Mouse (Mus musculus) heart, adult 2 months (tissue): ENCODE data around the gene Spint5. TPM values are rescaled to one million over a fixed set of nuclear protein-coding genes. Genes with fewer than 3 reads are reported as not detected.

Source experiments
- DNase-seq, 2 experiments: peaks; one replicate each; pipeline ENCODE4 v3.0.0; 2021
- H3K27ac ChIP-seq: fragments of 200-600 bp; 2 replicates; pipeline ENCODE4 v1.8.1; 2022
- H3K27me3 ChIP-seq: fragments of 200-500 bp; 2 replicates; pipeline ENCODE4 v1.6.1; 2012; ENCODE audit warnings: mild to moderate bottlenecking, low read length, inconsistent platforms, mixed read lengths; ENCODE audit not compliant: control insufficient read depth, insufficient read depth
- H3K36me3 ChIP-seq: fragments of 200-500 bp; 2 replicates; pipeline ENCODE4 v1.6.1; 2012; ENCODE audit warnings: low read length, inconsistent platforms; ENCODE audit not compliant: control insufficient read depth, insufficient read depth
- H3K4me1 ChIP-seq: fragments of 200-500 bp; 2 replicates; pipeline ENCODE4 v1.6.1; 2011; ENCODE audit warnings: low read length; ENCODE audit not compliant: control insufficient read depth, insufficient read depth
- H3K4me3 ChIP-seq: fragments of 200-600 bp; 2 replicates; pipeline ENCODE4 v1.8.1; 2022
- H3K79me2 ChIP-seq: fragments of 200-500 bp; replicated peaks from 2 replicates; pipeline ENCODE4 v1.6.1; 2012; ENCODE audit warnings: mild to moderate bottlenecking, inconsistent platforms, low read length, moderate library complexity, mixed read lengths; ENCODE audit not compliant: control insufficient read depth, insufficient read depth
- H3K9ac ChIP-seq: fragments of 200-500 bp; 2 replicates; pipeline ENCODE4 v1.6.1; 2012; ENCODE audit warnings: low read depth, mild to moderate bottlenecking, control low read depth, inconsistent platforms, low read length, mixed read lengths
- CTCF ChIP-seq: fragments of 200-600 bp; IDR thresholded peaks from 2 replicates; pipeline ENCODE4 v1.8.1; 2022; ENCODE audit warnings: antibody characterized with exemption, mild to moderate bottlenecking, moderate library complexity
- EP300 ChIP-seq: fragments of 200-500 bp; IDR thresholded peaks from 2 replicates; pipeline ENCODE4 v1.6.1; 2011; ENCODE audit warnings: low read depth, low read length, control low read depth; ENCODE audit not compliant: insufficient read depth
- POLR2A ChIP-seq: fragments of 200-500 bp; IDR thresholded peaks from 2 replicates; pipeline ENCODE4 v1.6.1; 2011; ENCODE audit warnings: mild to moderate bottlenecking, low read depth, low read length, control low read depth; ENCODE audit not compliant: insufficient read depth
- WGBS: fragments of 180-500 bp; shearing (Covaris S2); methylation state at CpG from one replicate; pipeline ENCODE4 v1.1.7; 2018; 5-methylcytosine and 5-hydroxymethylcytosine counted together
- intact Hi-C: fragments of 180-260 bp; cut with DNase I; formaldehyde crosslinking; loops from one replicate; pipeline ENCODE4 v1.15.1; 2025
- polyA plus RNA-seq: library from polyadenylated mRNA; depleted of rRNA; stranded (reverse); fragments of >200 nt; gene quantifications from 2 replicates; pipeline ENCODE4 v1.2.3, GENCODE M21; 2012; rRNA removed
- total RNA-seq, 2 experiments: library from RNA; stranded (reverse); gene quantifications; 2 replicates each; pipeline ENCODE4 v1.2.3; 2021

The Spint5 gene
- total and polyA plus RNA-seq, 3 experiments: not detected

DNA sequence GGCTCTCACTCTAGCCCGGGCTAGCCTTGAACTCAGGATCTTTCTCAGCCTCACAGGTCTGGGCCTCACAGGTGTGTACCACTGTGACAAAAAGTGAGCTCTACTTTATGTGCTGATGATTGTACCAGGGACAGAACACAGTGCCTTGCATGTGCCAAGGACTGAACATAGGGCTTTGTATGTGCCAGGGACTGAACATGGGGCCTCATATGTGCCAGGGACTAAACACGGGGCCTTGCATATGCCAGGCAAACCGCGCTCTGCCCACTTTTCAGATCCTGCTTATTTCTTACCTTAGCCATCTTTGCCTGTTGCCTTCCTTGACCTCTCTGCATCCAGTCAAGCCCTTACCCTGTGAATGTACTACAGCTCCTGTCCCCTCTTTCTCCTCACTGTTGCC lies 46.9 kb downstream of the Spint5 start:
- intact Hi-C loops: no loop called here
- no peak overlapping the region for H3K4me3 ChIP-seq
- H3K36me3 ChIP-seq: peaks cover 2% of the 10 kb centered on the region; the same call in 1 of the 2 replicates
- H3K4me1 ChIP-seq: no peaks in the 10 kb centered on the region
- H3K79me2 ChIP-seq: no peaks in the 10 kb centered on the region
- H3K27me3 ChIP-seq: no peaks in the 10 kb centered on the region
- 97% methylated on average over 4 of the region's 4 CpGs for whole genome bisulfite sequencing
- DNase-seq: no peak
- H3K27ac ChIP-seq: no peak overlapping the region
- TF ChIP-seq POLR2A (no peak), EP300 (no peak), CTCF (no peak)
- H3K9ac ChIP-seq: no peak overlapping the region

DNA sequence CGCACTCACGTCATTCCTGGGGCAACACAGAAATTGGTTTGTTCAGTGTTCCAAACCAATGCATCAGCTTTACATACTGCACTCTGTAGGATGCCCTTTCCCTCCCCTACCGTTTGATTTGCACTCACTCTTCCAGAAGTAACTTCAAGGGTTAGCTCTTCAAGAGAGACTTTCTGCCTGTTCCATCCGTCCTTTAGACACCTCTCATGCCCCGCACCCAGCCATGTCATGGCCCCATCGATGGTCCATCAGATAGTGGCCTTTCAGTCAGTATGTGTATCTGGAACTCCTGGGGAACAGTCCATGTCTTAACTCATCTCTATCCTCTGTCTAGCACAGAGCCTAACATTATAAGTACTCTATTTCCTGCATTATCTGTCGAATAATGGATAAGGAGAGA lies 47.5 kb downstream of the Spint5 start:
- no peak for DNase-seq
- Histone ChIP-seq H3K79me2 (no peaks in the 10 kb centered on the region), H3K27ac (no peak overlapping the region), H3K36me3 (peaks cover 2% of the 10 kb centered on the region; the same call in 1 of the 2 replicates), H3K4me1 (no peaks in the 10 kb centered on the region), H3K27me3 (no peaks in the 10 kb centered on the region), H3K9ac (no peak overlapping the region), H3K4me3 (no peak overlapping the region)
- WGBS: 77% methylated on average over 7 of the region's 7 CpGs
- intact Hi-C loops: no loop called here
- TF ChIP-seq EP300 (no peak), POLR2A (0 out of 2 replicates have a peak, but pooled peaks have one; percentile 10), CTCF (no peak)

DNA sequence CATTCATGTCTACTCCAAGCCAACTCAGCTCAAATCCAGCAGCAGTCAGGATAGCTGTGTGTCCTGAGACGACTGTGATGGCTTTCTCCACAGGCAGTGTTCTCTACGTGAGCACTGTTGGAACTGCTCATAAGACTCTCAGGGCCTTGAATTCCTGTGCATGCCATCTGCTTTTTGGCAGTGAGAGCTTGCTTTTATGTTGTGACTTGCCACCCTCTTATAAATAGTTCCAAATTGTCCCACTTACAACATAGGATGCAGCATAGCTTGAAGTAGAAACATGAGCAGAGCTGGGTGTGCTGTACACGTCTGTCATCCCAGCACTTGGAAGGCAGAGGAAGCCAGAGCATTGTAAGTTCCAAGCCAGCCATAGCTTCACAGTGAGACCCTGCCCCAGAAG lies 50.7 kb downstream of the Spint5 start:
- Histone ChIP-seq H3K27me3 (no peaks in the 10 kb centered on the region), H3K4me1 (no peaks in the 10 kb centered on the region), H3K9ac (no peak overlapping the region), H3K27ac (no peak overlapping the region), H3K36me3 (no peaks in the 10 kb centered on the region), H3K4me3 (no peak overlapping the region), H3K79me2 (no peaks in the 10 kb centered on the region)
- no peak for DNase-seq
- TF ChIP-seq CTCF: no peak
- TF ChIP-seq POLR2A: no peak
- no peak for TF ChIP-seq EP300
- intact Hi-C loops: no loop called here
- WGBS: 63% methylated on average over 3 of the region's 3 CpGs

Other genes with a start within 250 kb of the Spint5 start
Only the 30 nearest of the 31 such genes appear.
- not detected for gene Trp53tg5, start 241.6 kb upstream of the Spint5 start, total RNA-seq
- not detected in 2 replicates for gene Trp53tg5, start 241.6 kb upstream of the Spint5 start, polyA plus RNA-seq
- 10 to 100 TPM in 1 of 2 experiments, 1 to 10 TPM in 1; 8.0 to 10.3 TPM for gene Dbndd2, start 229.2 kb upstream of the Spint5 start, total RNA-seq
- gene Dbndd2, start 229.2 kb upstream of the Spint5 start, polyA plus RNA-seq: 17.9 and 31.9 TPM in 2 replicates
- 10 to 100 TPM; 31.3 to 31.5 TPM for gene Pigt, start 217.8 kb upstream of the Spint5 start, total RNA-seq
- gene Pigt, start 217.8 kb upstream of the Spint5 start, polyA plus RNA-seq: 47.1 and 51.3 TPM in 2 replicates
- gene Wfdc2, start 152.9 kb upstream of the Spint5 start, total RNA-seq: 1 to 10 TPM in 1 of 2 experiments, under 1 TPM in 1; 0.43 to 1.3 TPM
- 0.50 and 78.4 TPM in 2 replicates for gene Wfdc2, start 152.9 kb upstream of the Spint5 start, polyA plus RNA-seq
- gene Spint3, start 141.8 kb upstream of the Spint5 start, total RNA-seq: not detected
- not detected in 2 replicates for gene Spint3, start 141.8 kb upstream of the Spint5 start, polyA plus RNA-seq
- under 1 TPM in 1 of 2 experiments, not detected in 1; 0.30 TPM for gene Wfdc6a, start 129.9 kb upstream of the Spint5 start, total RNA-seq
- 0.47 and 0.56 TPM in 2 replicates for gene Wfdc6a, start 129.9 kb upstream of the Spint5 start, polyA plus RNA-seq
- not detected for gene Eppin, start 121.7 kb upstream of the Spint5 start, total RNA-seq
- 0.16 TPM in 1 of 2 replicates, not detected in the other for gene Eppin, start 121.7 kb upstream of the Spint5 start, polyA plus RNA-seq
- gene Wfdc6b, start 101.8 kb upstream of the Spint5 start, total RNA-seq: not detected
- gene Wfdc6b, start 101.8 kb upstream of the Spint5 start, polyA plus RNA-seq: not detected in 2 replicates
- not detected for gene Wfdc8, start 101.7 kb upstream of the Spint5 start, total RNA-seq
- not detected in 2 replicates for gene Wfdc8, start 101.7 kb upstream of the Spint5 start, polyA plus RNA-seq
- not detected for gene Wfdc16, start 76.5 kb upstream of the Spint5 start, total RNA-seq
- gene Wfdc16, start 76.5 kb upstream of the Spint5 start, polyA plus RNA-seq: not detected in 2 replicates
- gene Wfdc10, start 59.3 kb upstream of the Spint5 start, total RNA-seq: not detected
- not detected in 2 replicates for gene Wfdc10, start 59.3 kb upstream of the Spint5 start, polyA plus RNA-seq
- not detected for gene Wfdc9, start 58.7 kb upstream of the Spint5 start, total RNA-seq
- not detected in 2 replicates for gene Wfdc9, start 58.7 kb upstream of the Spint5 start, polyA plus RNA-seq
- not detected for gene Wfdc11, start 41.2 kb upstream of the Spint5 start, total RNA-seq
- gene Wfdc11, start 41.2 kb upstream of the Spint5 start, polyA plus RNA-seq: not detected in 2 replicates
- gene Wfdc13, start 30.2 kb upstream of the Spint5 start, total RNA-seq: not detected
- 0.25 TPM in 1 of 2 replicates, not detected in the other for gene Wfdc13, start 30.2 kb upstream of the Spint5 start, polyA plus RNA-seq
- not detected for gene Spint4, start 16.8 kb upstream of the Spint5 start, total RNA-seq
- gene Spint4, start 16.8 kb upstream of the Spint5 start, polyA plus RNA-seq: not detected in 2 replicates
- gene Wfdc3, start 30.6 kb downstream of the Spint5 start, total RNA-seq: not detected
- gene Wfdc3, start 30.6 kb downstream of the Spint5 start, polyA plus RNA-seq: 0.31 and 0.50 TPM in 2 replicates
- gene Dnttip1, start 30.7 kb downstream of the Spint5 start, total RNA-seq: 10 to 100 TPM; 21.8 to 21.9 TPM
- gene Dnttip1, start 30.7 kb downstream of the Spint5 start, polyA plus RNA-seq: 15.0 and 15.9 TPM in 2 replicates
- gene Ube2c, start 54.6 kb downstream of the Spint5 start, total RNA-seq: 1 to 10 TPM; 1.5 to 4.2 TPM
- 3.0 and 7.3 TPM in 2 replicates for gene Ube2c, start 54.6 kb downstream of the Spint5 start, polyA plus RNA-seq
- gene Tnnc2, start 64.7 kb downstream of the Spint5 start, total RNA-seq: under 1 TPM in 1 of 2 experiments, not detected in 1; 0.50 TPM
- gene Tnnc2, start 64.7 kb downstream of the Spint5 start, polyA plus RNA-seq: not detected in 2 replicates
- 10 to 100 TPM; 21.2 to 30.3 TPM for gene Snx21, start 70.5 kb downstream of the Spint5 start, total RNA-seq
- gene Snx21, start 70.5 kb downstream of the Spint5 start, polyA plus RNA-seq: 24.7 and 29.0 TPM in 2 replicates
- 10 to 100 TPM; 13.3 to 14.0 TPM for gene Acot8, start 89.6 kb downstream of the Spint5 start, total RNA-seq
- gene Acot8, start 89.6 kb downstream of the Spint5 start, polyA plus RNA-seq: 17.0 and 19.1 TPM in 2 replicates
- gene Zswim3, start 89.8 kb downstream of the Spint5 start, total RNA-seq: 1 to 10 TPM; 1.7 to 2.1 TPM
- gene Zswim3, start 89.8 kb downstream of the Spint5 start, polyA plus RNA-seq: 2.1 and 2.8 TPM in 2 replicates
- 1 to 10 TPM; 4.5 to 5.3 TPM for gene Zswim1, start 107.4 kb downstream of the Spint5 start, total RNA-seq
- 5.1 and 6.4 TPM in 2 replicates for gene Zswim1, start 107.4 kb downstream of the Spint5 start, polyA plus RNA-seq
- under 1 TPM; 0.60 to 0.68 TPM for gene Spata25, start 113.2 kb downstream of the Spint5 start, total RNA-seq
- 0.23 TPM in 1 of 2 replicates, not detected in the other for gene Spata25, start 113.2 kb downstream of the Spint5 start, polyA plus RNA-seq
- 10 to 100 TPM; 94.3 to 99.8 TPM for gene Ctsa, start 117.6 kb downstream of the Spint5 start, total RNA-seq
- gene Ctsa, start 117.6 kb downstream of the Spint5 start, polyA plus RNA-seq: 200 and 232 TPM in 2 replicates
- 10 to 100 TPM; 47.2 to 49.2 TPM for gene Neurl2, start 118.2 kb downstream of the Spint5 start, total RNA-seq
- gene Neurl2, start 118.2 kb downstream of the Spint5 start, polyA plus RNA-seq: 54.2 and 54.8 TPM in 2 replicates
- 10 to 100 TPM; 33.8 to 36.1 TPM for gene Pltp, start 142.4 kb downstream of the Spint5 start, total RNA-seq
- 57.4 and 71.2 TPM in 2 replicates for gene Pltp, start 142.4 kb downstream of the Spint5 start, polyA plus RNA-seq
- 10 to 100 TPM; 25.7 to 31.8 TPM for gene Pcif1, start 164.0 kb downstream of the Spint5 start, total RNA-seq
- gene Pcif1, start 164.0 kb downstream of the Spint5 start, polyA plus RNA-seq: 18.4 and 20.8 TPM in 2 replicates
- 1 to 10 TPM; 8.0 to 8.2 TPM for gene Zfp335, start 196.5 kb downstream of the Spint5 start, total RNA-seq
- gene Zfp335, start 196.5 kb downstream of the Spint5 start, polyA plus RNA-seq: 14.0 and 14.3 TPM in 2 replicates
- gene Mmp9, start 225.5 kb downstream of the Spint5 start, total RNA-seq: under 1 TPM; 0.93 to 0.99 TPM
- 3.5 and 5.1 TPM in 2 replicates for gene Mmp9, start 225.5 kb downstream of the Spint5 start, polyA plus RNA-seq